In genomic region chr10:88379013-88379885, GRCm38 (mm10) we compare ENCODE assay signal across 8 mouse cellular contexts. TPM values are rescaled to one million over a fixed set of nuclear protein-coding genes. Genes with fewer than 3 reads are reported as not detected.
A peak's percentile ranks its signal among the peaks of the same experiment; 100 is the strongest.
DNase-seq lines count a peak whose midpoint lies in the region; ATAC-seq and TF ChIP-seq lines count a peak whose summit lies in the region.

Gene Dram1 (minus strand): TSS chr10:88379080.
Gene Gnptab (plus strand): TSS chr10:88379132.

- no peaks in the 10 kb centered on the region for H3K9me3 ChIP-seq in hindbrain, embryonic 11.5 days (ENCODE audit: control insufficient read depth, low read length)
- no peaks in the 10 kb centered on the region for H3K9me3 ChIP-seq in lung, postnatal 0 days (ENCODE audit: low read length)

- peak; percentile 92 for ATAC-seq in hindbrain, embryonic 11.5 days (ENCODE audit: low FRiP score)
- ATAC-seq in lung, postnatal 0 days = peak; percentile 85

- peak; percentile 91 for DNase-seq in MN1 (ENCODE audit: low spot score)
- peak; percentile 88 for DNase-seq in cerebellum, adult 9-10 months
- peak; percentile 63 to 86 for DNase-seq in frontal cortex, postnatal 10 days (ENCODE audit: low spot score in 2 of 2)
- peak; percentile 94 for DNase-seq in hindbrain, embryonic 11.5 days (ENCODE audit: low spot score)
- DNase-seq in layer of hippocampus, postnatal 10 days (ENCODE audit: low spot score in 2 of 2) = peak; percentile 91 to 94
- peak; percentile 91 for DNase-seq in lung, postnatal 0 days (ENCODE audit: low spot score)
- DNase-seq in ovary, postnatal 10 days (ENCODE audit: low spot score) = peak; percentile 86
- peak; percentile 92 for DNase-seq in thymus, postnatal 0 days (ENCODE audit: low spot score)

- peak within 1 kb of the TSS; percentile 75 for H3K9ac ChIP-seq in hindbrain, embryonic 11.5 days (ENCODE audit: low read depth, low read length)
- H3K9ac ChIP-seq in lung, postnatal 0 days (replicated peaks; ENCODE audit: low read depth) = peak within 1 kb of the TSS; percentile 43

- H3K4me3 ChIP-seq in hindbrain, embryonic 11.5 days (ENCODE audit: low read depth, low read length) = peak within 1 kb of the TSS; percentile 59
- H3K4me3 ChIP-seq in lung, postnatal 0 days (ENCODE audit: low read depth, low read length) = peak within 1 kb of the TSS; percentile 77

- H3K27ac ChIP-seq in hindbrain, embryonic 11.5 days (ENCODE audit: low read depth, low read length) = no peak within 1 kb of the TSS
- H3K27ac ChIP-seq in lung, postnatal 0 days (ENCODE audit: low read length) = peak within 1 kb of the TSS; percentile 69

- WGBS in hindbrain, embryonic 11.5 days = under 1% methylated on average over 80 of the region's 87 CpGs
- WGBS in lung, postnatal 0 days = under 1% methylated on average over 76 of the region's 87 CpGs

- peak; percentile 87 for TF ChIP-seq CTCF in lung, postnatal 0 days (IDR thresholded peaks at IDR 0.05)

- H3K36me3 ChIP-seq in hindbrain, embryonic 11.5 days (ENCODE audit: control insufficient read depth, insufficient read depth, low read length) = no peaks in the 10 kb centered on the region
- no peaks in the 10 kb centered on the region for H3K36me3 ChIP-seq in lung, postnatal 0 days (ENCODE audit: insufficient read depth, low read length)

- no peak for TF ChIP-seq EP300 in lung, postnatal 0 days (IDR thresholded peaks at IDR 0.05)

- peak within 1 kb of the TSS; percentile 92 for H3K4me2 ChIP-seq in hindbrain, embryonic 11.5 days (replicated peaks; ENCODE audit: low read depth, low read length)
- peak within 1 kb of the TSS; percentile 98 for H3K4me2 ChIP-seq in lung, postnatal 0 days (replicated peaks; ENCODE audit: low read depth, low read length)

- H3K27me3 ChIP-seq in hindbrain, embryonic 11.5 days (ENCODE audit: control insufficient read depth, insufficient read depth, low read length) = no peaks in the 10 kb centered on the region
- H3K27me3 ChIP-seq in lung, postnatal 0 days (replicated peaks; ENCODE audit: insufficient read depth, low read length) = no peaks in the 10 kb centered on the region

- no peaks in the 10 kb centered on the region for H3K4me1 ChIP-seq in hindbrain, embryonic 11.5 days (replicated peaks; ENCODE audit: control insufficient read depth, insufficient read depth, low read length)
- peaks cover 4% of the 10 kb centered on the region; the same call in 1 of the 2 replicates for H3K4me1 ChIP-seq in lung, postnatal 0 days (ENCODE audit: insufficient read depth, low read depth, low read length)

RNA-seq across cellular contexts. Expression of gene Dram1, which starts in this region (rescaled TPM):
- 0.59 and 1.0 TPM in 2 replicates for polyA plus RNA-seq in hindbrain, embryonic 11.5 days (2014; fragmentation: Nextera tagmentation; extraction: Ambion mirVana)
- total RNA-seq in layer of hippocampus, postnatal 10 days (2021) = 1 to 10 TPM in 1 of 2 experiments, under 1 TPM in 1; 0.87 to 1.5 TPM
- 232 and 257 TPM in 2 replicates for polyA plus RNA-seq in lung, postnatal 0 days (2015; fragmentation: Nextera tagmentation; extraction: Ambion mirVana)
- polyA plus RNA-seq in thymus, postnatal 0 days (2015; fragmentation: Nextera tagmentation; extraction: Ambion mirVana) = 8.6 and 9.8 TPM in 2 replicates

RNA-seq across cellular contexts. Expression of gene Gnptab, which starts in this region (rescaled TPM):
- polyA plus RNA-seq in hindbrain, embryonic 11.5 days (2014; fragmentation: Nextera tagmentation; extraction: Ambion mirVana) = 9.7 and 11.1 TPM in 2 replicates
- total RNA-seq in layer of hippocampus, postnatal 10 days (2021) = 10 to 100 TPM; 86.3 to 93.5 TPM
- polyA plus RNA-seq in lung, postnatal 0 days (2015; fragmentation: Nextera tagmentation; extraction: Ambion mirVana) = 9.9 and 10.2 TPM in 2 replicates
- 8.6 and 9.6 TPM in 2 replicates for polyA plus RNA-seq in thymus, postnatal 0 days (2015; fragmentation: Nextera tagmentation; extraction: Ambion mirVana)

Comparison
In these comparisons a context has a peak if more than half of its experiments do, and no peak if none do; other contexts are left out.
1. RNA of gene Dram1 (polyA plus RNA-seq): 232 to 257 TPM in lung, postnatal 0 days; 8.6 to 9.8 TPM in thymus, postnatal 0 days and 0.59 to 1.0 TPM in hindbrain, embryonic 11.5 days; every median in the first group is over 10 times any median in the second.
2. Peak in every context shown above with its lines, with median percentiles within 50 percentile points of each other: DNase-seq.